Mouse (Mus musculus): ENCODE results near the gene Klf3. TPM values are rescaled to one million over a fixed set of nuclear protein-coding genes. Genes with fewer than 3 reads are reported as not detected.
A peak's percentile ranks its signal among the peaks of the same experiment; 100 is the strongest.

Klf3 gene
- total and polyA plus RNA-seq, 2 experiments from 2014 or later: 22.9 to 37.1 TPM

- H3K36me3 ChIP-seq (ENCODE audit: insufficient read depth, low read length): no peaks in the 10 kb centered on the region
- H3K27ac ChIP-seq: no peak overlapping the region
- WGBS: 92% methylated on average over 3 of the region's 3 CpGs
- DNase-seq (ENCODE audit: low spot score): no peak
- no peak for TF ChIP-seq CTCF (IDR thresholded peaks at IDR 0.05; ENCODE audit: low read depth)
- H3K4me1 ChIP-seq (ENCODE audit: insufficient read depth, low read length): no peaks in the 10 kb centered on the region
- no peak overlapping the region for H3K4me3 ChIP-seq (ENCODE audit: low read length)
- H3K4me2 ChIP-seq (ENCODE audit: low read depth, low read length): no peak overlapping the region
- ATAC-seq: no peak
- no peaks in the 10 kb centered on the region for H3K27me3 ChIP-seq (ENCODE audit: insufficient read depth, low read length)
- peaks cover 5% of the 10 kb centered on the region; the same call in 1 of the 2 replicates for H3K9me3 ChIP-seq (ENCODE audit: low read length)
- H3K9ac ChIP-seq (replicated peaks; ENCODE audit: low read length): no peak overlapping the region
Observed at GRCm38 (mm10) chr5:64844622-64845021, 41.4 kb downstream of the Klf3 start.

- TF ChIP-seq CTCF (IDR thresholded peaks at IDR 0.05; ENCODE audit: low read depth): no peak
- ATAC-seq (no peak), DNase-seq (ENCODE audit: low spot score) (no peak)
- Histone ChIP-seq H3K9ac (replicated peaks; ENCODE audit: low read length) (no peak overlapping the region), H3K4me1 (ENCODE audit: insufficient read depth, low read length) (no peaks in the 10 kb centered on the region), H3K4me2 (ENCODE audit: low read depth, low read length) (no peak overlapping the region), H3K36me3 (ENCODE audit: insufficient read depth, low read length) (no peaks in the 10 kb centered on the region), H3K4me3 (ENCODE audit: low read length) (no peak overlapping the region), H3K9me3 (ENCODE audit: low read length) (peaks cover 5% of the 10 kb centered on the region; the same call in 1 of the 2 replicates), H3K27me3 (ENCODE audit: insufficient read depth, low read length) (no peaks in the 10 kb centered on the region), H3K27ac (no peak overlapping the region)
- 87% methylated on average over 2 of the region's 2 CpGs for WGBS
Observed at GRCm38 (mm10) chr5:64847305-64847704, 44.1 kb downstream of the Klf3 start.

GRCm38 (mm10) chr5:64849892-64850291 is 46.7 kb downstream of the Klf3 start:
- Histone ChIP-seq H3K9me3 (ENCODE audit: low read length) (no peaks in the 10 kb centered on the region; the same call in 1 of the 2 replicates), H3K27me3 (ENCODE audit: insufficient read depth, low read length) (no peaks in the 10 kb centered on the region), H3K4me2 (ENCODE audit: low read depth, low read length) (no peak overlapping the region), H3K4me3 (ENCODE audit: low read length) (no peak overlapping the region), H3K4me1 (ENCODE audit: insufficient read depth, low read length) (no peaks in the 10 kb centered on the region), H3K36me3 (ENCODE audit: insufficient read depth, low read length) (no peaks in the 10 kb centered on the region), H3K9ac (replicated peaks; ENCODE audit: low read length) (no peak overlapping the region), H3K27ac (no peak overlapping the region)
- 85% methylated on average over 7 of the region's 7 CpGs for WGBS
- ATAC-seq (no peak), DNase-seq (ENCODE audit: low spot score) (no peak)
- TF ChIP-seq CTCF (IDR thresholded peaks at IDR 0.05; ENCODE audit: low read depth): no peak

- Histone ChIP-seq H3K4me1 (ENCODE audit: insufficient read depth, low read length) (no peaks in the 10 kb centered on the region), H3K27me3 (ENCODE audit: insufficient read depth, low read length) (no peaks in the 10 kb centered on the region), H3K4me3 (ENCODE audit: low read length) (no peak overlapping the region), H3K9me3 (ENCODE audit: low read length) (peaks cover 6% of the 10 kb centered on the region; the same call in 1 of the 2 replicates), H3K27ac (no peak overlapping the region), H3K36me3 (ENCODE audit: insufficient read depth, low read length) (no peaks in the 10 kb centered on the region), H3K4me2 (ENCODE audit: low read depth, low read length) (no peak overlapping the region), H3K9ac (replicated peaks; ENCODE audit: low read length) (no peak overlapping the region)
- ATAC-seq: no peak
- 50% methylated on average over 5 of the region's 5 CpGs for WGBS
- TF ChIP-seq CTCF (IDR thresholded peaks at IDR 0.05; ENCODE audit: low read depth): no peak
- DNase-seq (ENCODE audit: low spot score): peak; percentile 36
Observed at GRCm38 (mm10) chr5:64852656-64853398, 49.6 kb downstream of the Klf3 start.

GRCm38 (mm10) chr5:64853421-64853820 is 50.2 kb downstream of the Klf3 start:
- H3K9me3 ChIP-seq (ENCODE audit: low read length): peaks cover 6% of the 10 kb centered on the region; the same call in 1 of the 2 replicates
- 88% methylated on average over 5 of the region's 5 CpGs for whole genome bisulfite sequencing
- TF ChIP-seq CTCF (IDR thresholded peaks at IDR 0.05; ENCODE audit: low read depth): no peak
- H3K4me3 ChIP-seq (ENCODE audit: low read length): no peak overlapping the region
- no peak overlapping the region for H3K27ac ChIP-seq
- no peak for ATAC-seq
- no peaks in the 10 kb centered on the region for H3K27me3 ChIP-seq (ENCODE audit: insufficient read depth, low read length)
- no peak for DNase-seq (ENCODE audit: low spot score)
- H3K9ac ChIP-seq (replicated peaks; ENCODE audit: low read length): no peak overlapping the region
- no peaks in the 10 kb centered on the region for H3K36me3 ChIP-seq (ENCODE audit: insufficient read depth, low read length)
- H3K4me2 ChIP-seq (ENCODE audit: low read depth, low read length): no peak overlapping the region
- no peaks in the 10 kb centered on the region for H3K4me1 ChIP-seq (ENCODE audit: insufficient read depth, low read length)

- Histone ChIP-seq H3K27ac (no peak overlapping the region), H3K9me3 (ENCODE audit: low read length) (peaks cover 6% of the 10 kb centered on the region; the same call in 1 of the 2 replicates), H3K9ac (replicated peaks; ENCODE audit: low read length) (no peak overlapping the region), H3K36me3 (ENCODE audit: insufficient read depth, low read length) (no peaks in the 10 kb centered on the region), H3K4me1 (ENCODE audit: insufficient read depth, low read length) (no peaks in the 10 kb centered on the region), H3K27me3 (ENCODE audit: insufficient read depth, low read length) (no peaks in the 10 kb centered on the region), H3K4me2 (ENCODE audit: low read depth, low read length) (no peak overlapping the region), H3K4me3 (ENCODE audit: low read length) (no peak overlapping the region)
- DNase-seq (ENCODE audit: low spot score) (no peak), ATAC-seq (no peak)
- no peak for TF ChIP-seq CTCF (IDR thresholded peaks at IDR 0.05; ENCODE audit: low read depth)
Observed at GRCm38 (mm10) chr5:64855199-64855598, 52.0 kb downstream of the Klf3 start.

- Histone ChIP-seq H3K4me1 (ENCODE audit: insufficient read depth, low read length) (no peaks in the 10 kb centered on the region; the same call in 1 of the 2 replicates), H3K27me3 (ENCODE audit: insufficient read depth, low read length) (no peaks in the 10 kb centered on the region), H3K9ac (replicated peaks; ENCODE audit: low read length) (no peak overlapping the region), H3K4me2 (ENCODE audit: low read depth, low read length) (peak overlapping the region; percentile 27), H3K9me3 (ENCODE audit: low read length) (peaks cover 3% of the 10 kb centered on the region; the same call in 1 of the 2 replicates), H3K36me3 (ENCODE audit: insufficient read depth, low read length) (no peaks in the 10 kb centered on the region), H3K4me3 (ENCODE audit: low read length) (no peak overlapping the region), H3K27ac (peak overlapping the region; percentile 32; the same call in 1 of the 2 replicates)
- no peak for DNase-seq (ENCODE audit: low spot score)
- no peak for TF ChIP-seq CTCF (IDR thresholded peaks at IDR 0.05; ENCODE audit: low read depth)
- 51% methylated on average over 5 of the region's 5 CpGs for WGBS
- ATAC-seq: no peak
Observed at GRCm38 (mm10) chr5:64860900-64861470, 57.8 kb downstream of the Klf3 start.

All from hindbrain, postnatal 0 days (tissue).